Mouse (Mus musculus) heart, adult 9 months (tissue): Measurements from ENCODE around the gene Hepacam2.
A peak's percentile ranks its signal among the peaks of the same experiment; 100 is the strongest.
"Not testable (repeated sequence)": the region's sequence is repeated elsewhere in the genome, so short reads cannot be mapped to it uniquely, and the experiment has no call there.

Source experiments
- DNase-seq, 2 experiments: peaks; one replicate each; pipeline ENCODE4 v3.0.0; 2022; ENCODE audit warnings: low spot score in 2 of 2

The Hepacam2 gene

GRCm38 (mm10) chr6:3498162-3498848 lies at the start of gene Hepacam2, which contains the start of gene Vps50:
Hepacam2 (minus strand) TSS chr6:3498298.
Vps50 (plus strand) TSS chr6:3498382.
- DNase-seq = peak; percentile 91

GRCm38 (mm10) chr6:3544970-3545369 lies 46.9 kb upstream of the Hepacam2 start:
- DNase-seq = no peak

GRCm38 (mm10) chr6:3543862-3544261 lies 45.8 kb upstream of the Hepacam2 start:
- no peak for DNase-seq

GRCm38 (mm10) chr6:3539470-3539869 lies 41.4 kb upstream of the Hepacam2 start:
- DNase-seq = peak in 1 of 2 experiments; percentile 3

GRCm38 (mm10) chr6:3536048-3536447 lies 38.0 kb upstream of the Hepacam2 start:
- no peak for DNase-seq

GRCm38 (mm10) chr6:3531445-3531844 lies 33.3 kb upstream of the Hepacam2 start:
- no peak for DNase-seq

- no peak for DNase-seq
These were observed 30.1 kb upstream of the Hepacam2 start for GRCm38 (mm10) chr6:3528198-3528597.

- DNase-seq = no peak
These were observed 14.5 kb upstream of the Hepacam2 start for GRCm38 (mm10) chr6:3512611-3513010.

- no peak for DNase-seq
These were observed 13.5 kb upstream of the Hepacam2 start for GRCm38 (mm10) chr6:3511612-3512011.

- DNase-seq = no peak
These were observed 13.0 kb upstream of the Hepacam2 start for GRCm38 (mm10) chr6:3511116-3511515.

GRCm38 (mm10) chr6:3509782-3510181 lies 11.7 kb upstream of the Hepacam2 start:
- peak; percentile 9 to 11 for DNase-seq

- DNase-seq = not testable (repeated sequence)
These were observed 10.1 kb upstream of the Hepacam2 start for GRCm38 (mm10) chr6:3508151-3508550.

- no peak for DNase-seq
These were observed 9.0 kb upstream of the Hepacam2 start for GRCm38 (mm10) chr6:3507078-3507477.

GRCm38 (mm10) chr6:3505289-3505688 lies 7.2 kb upstream of the Hepacam2 start:
- DNase-seq = no peak

- no peak for DNase-seq
These were observed 2.2 kb upstream of the Hepacam2 start for GRCm38 (mm10) chr6:3500286-3500685.

- peak in 1 of 2 experiments; percentile 23 for DNase-seq
These were observed 1.9 kb downstream of the Hepacam2 start for GRCm38 (mm10) chr6:3496210-3496609.

- DNase-seq = no peak
These were observed 3.8 kb downstream of the Hepacam2 start for GRCm38 (mm10) chr6:3494285-3494684.

- DNase-seq = no peak
These were observed 10.7 kb downstream of the Hepacam2 start for GRCm38 (mm10) chr6:3487355-3487754.

GRCm38 (mm10) chr6:3485133-3485532 lies 13.0 kb downstream of the Hepacam2 start:
- DNase-seq = no peak

GRCm38 (mm10) chr6:3481705-3482104 lies 16.4 kb downstream of the Hepacam2 start:
- no peak for DNase-seq

- DNase-seq = no peak
These were observed 18.2 kb downstream of the Hepacam2 start for GRCm38 (mm10) chr6:3479853-3480252.

GRCm38 (mm10) chr6:3476299-3476698 lies 21.8 kb downstream of the Hepacam2 start:
- no peak for DNase-seq

GRCm38 (mm10) chr6:3470706-3471105 lies 27.4 kb downstream of the Hepacam2 start:
- no peak for DNase-seq

GRCm38 (mm10) chr6:3468627-3469026 lies 29.5 kb downstream of the Hepacam2 start:
- no peak for DNase-seq
